Mouse (Mus musculus): ENCODE data around the gene Dbn1. TPM values are rescaled to one million over a fixed set of nuclear protein-coding genes. Genes with fewer than 3 reads are reported as not detected.
A peak's percentile ranks its signal among the peaks of the same experiment; 100 is the strongest.
"Not testable (repeated sequence)": the region's sequence is repeated elsewhere in the genome, so short reads cannot be mapped to it uniquely, and the experiment has no call there.

Dbn1 gene
- polyA plus RNA-seq, 1 experiment from 2014 or later, result 64.9 TPM

GRCm38 (mm10) chr13:55447543-55447943 is 40.4 kb downstream of the Dbn1 start:
- H3K4me1 ChIP-seq (replicated peaks; ENCODE audit: control insufficient read depth, insufficient read depth, low read length), result peaks cover 34% of the 10 kb centered on the region
- WGBS, result 20% methylated on average over 3 of the region's 3 CpGs
- ATAC-seq (replicated peaks; ENCODE audit: low FRiP score) (no peak), DNase-seq (ENCODE audit: low spot score) (no peak)
- peak overlapping the region; percentile 97 for H3K27ac ChIP-seq (ENCODE audit: low read depth, low read length)
- H3K36me3 ChIP-seq (ENCODE audit: control insufficient read depth, insufficient read depth, low read length), result peaks cover 27% of the 10 kb centered on the region
- H3K9me3 ChIP-seq (ENCODE audit: control insufficient read depth, low read length), result no peaks in the 10 kb centered on the region
- H3K4me3 ChIP-seq (ENCODE audit: low read depth, low read length), result peak overlapping the region; percentile 90; the same call in 1 of the 2 replicates
- H3K27me3 ChIP-seq (replicated peaks; ENCODE audit: control insufficient read depth, insufficient read depth, low read length), result no peaks in the 10 kb centered on the region
- H3K4me2 ChIP-seq, result peak overlapping the region; percentile 95
- H3K9ac ChIP-seq (ENCODE audit: low read depth, low read length), result 0 out of 2 replicates have a peak overlapping the region, but pooled peaks have one; percentile 96

- Histone ChIP-seq H3K27ac (ENCODE audit: low read depth, low read length) (peak overlapping the region; percentile 97), H3K9ac (ENCODE audit: low read depth, low read length) (peak overlapping the region; percentile 96), H3K4me2 (peak overlapping the region; percentile 95), H3K4me1 (replicated peaks; ENCODE audit: control insufficient read depth, insufficient read depth, low read length) (peaks cover 34% of the 10 kb centered on the region), H3K4me3 (ENCODE audit: low read depth, low read length) (peak overlapping the region; percentile 90), H3K36me3 (ENCODE audit: control insufficient read depth, insufficient read depth, low read length) (peaks cover 18% of the 10 kb centered on the region), H3K27me3 (replicated peaks; ENCODE audit: control insufficient read depth, insufficient read depth, low read length) (no peaks in the 10 kb centered on the region), H3K9me3 (ENCODE audit: control insufficient read depth, low read length) (no peaks in the 10 kb centered on the region)
- ATAC-seq (replicated peaks; ENCODE audit: low FRiP score) (peak; percentile 51), DNase-seq (ENCODE audit: low spot score) (no peak)
- 53% methylated on average over 6 of the region's 6 CpGs for WGBS
Measured at GRCm38 (mm10) chr13:55446483-55447105, 41.3 kb downstream of the Dbn1 start.

GRCm38 (mm10) chr13:55445361-55446091 is 42.4 kb downstream of the Dbn1 start:
- H3K9ac ChIP-seq (ENCODE audit: low read depth, low read length), result peak overlapping the region; percentile 96
- peaks cover 8% of the 10 kb centered on the region for H3K36me3 ChIP-seq (ENCODE audit: control insufficient read depth, insufficient read depth, low read length)
- ATAC-seq (replicated peaks; ENCODE audit: low FRiP score) (no peak), DNase-seq (ENCODE audit: low spot score) (no peak)
- peak overlapping the region; percentile 95 for H3K4me2 ChIP-seq
- no peaks in the 10 kb centered on the region for H3K27me3 ChIP-seq (replicated peaks; ENCODE audit: control insufficient read depth, insufficient read depth, low read length)
- H3K27ac ChIP-seq (ENCODE audit: low read depth, low read length), result peak overlapping the region; percentile 97
- H3K4me3 ChIP-seq (ENCODE audit: low read depth, low read length), result peak overlapping the region; percentile 90
- no peaks in the 10 kb centered on the region for H3K9me3 ChIP-seq (ENCODE audit: control insufficient read depth, low read length)
- peaks cover 34% of the 10 kb centered on the region for H3K4me1 ChIP-seq (replicated peaks; ENCODE audit: control insufficient read depth, insufficient read depth, low read length)
- WGBS, result under 1% methylated on average over 63 of the region's 66 CpGs

- peaks cover 2% of the 10 kb centered on the region; the same call in 1 of the 2 replicates for H3K36me3 ChIP-seq (ENCODE audit: control insufficient read depth, insufficient read depth, low read length)
- H3K4me3 ChIP-seq (ENCODE audit: low read depth, low read length), result peak within 1 kb of the TSS; percentile 90
- H3K27me3 ChIP-seq (replicated peaks; ENCODE audit: control insufficient read depth, insufficient read depth, low read length), result no peaks in the 10 kb centered on the region
- H3K4me2 ChIP-seq, result peak within 1 kb of the TSS; percentile 95
- ATAC-seq (replicated peaks; ENCODE audit: low FRiP score) (peak; percentile 94), DNase-seq (ENCODE audit: low spot score) (peak; percentile 99)
- no peaks in the 10 kb centered on the region for H3K9me3 ChIP-seq (ENCODE audit: control insufficient read depth, low read length)
- peak within 1 kb of the TSS; percentile 97 for H3K27ac ChIP-seq (ENCODE audit: low read depth, low read length)
- 1% methylated on average over 34 of the region's 35 CpGs for WGBS
- H3K9ac ChIP-seq (ENCODE audit: low read depth, low read length), result peak within 1 kb of the TSS; percentile 96
- H3K4me1 ChIP-seq (replicated peaks; ENCODE audit: control insufficient read depth, insufficient read depth, low read length), result peaks cover 33% of the 10 kb centered on the region
Measured at GRCm38 (mm10) chr13:55444937-55445315, 43.0 kb downstream of the Dbn1 start, which contains the start of gene Grk6. Gene Grk6 (plus strand): TSS chr13:55445072.

DNA sequence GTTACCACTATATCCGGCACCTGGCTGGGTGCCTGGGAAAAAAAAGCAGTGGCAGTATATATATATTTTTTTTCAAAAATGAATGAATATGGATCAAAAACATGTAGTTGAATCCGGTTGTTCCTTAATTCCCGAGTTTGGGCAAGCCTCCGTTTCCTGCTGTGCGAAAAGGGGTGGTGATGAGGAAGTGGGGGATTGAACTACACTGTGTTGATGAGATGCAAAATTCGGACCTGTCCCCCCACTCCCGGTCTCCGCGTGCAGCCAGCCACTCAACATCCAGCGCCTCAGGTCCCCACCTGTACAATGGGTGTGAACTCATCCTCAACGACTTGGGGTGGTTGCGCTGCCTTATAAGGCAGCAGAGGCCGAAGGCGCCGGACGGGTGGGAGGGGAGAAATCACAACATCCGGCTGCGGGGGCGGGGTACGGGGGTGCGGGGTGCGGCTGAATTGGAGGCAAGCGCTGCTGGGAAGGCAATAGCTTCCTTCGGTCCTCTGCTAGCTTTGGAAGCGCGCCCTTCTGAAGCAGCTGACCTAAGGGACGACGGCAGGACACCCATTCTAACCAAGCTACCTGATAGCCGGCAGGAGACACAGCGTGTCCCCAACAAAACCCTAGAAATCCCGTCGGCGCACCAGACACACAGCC is 43.5 kb downstream of the Dbn1 start:
- peak overlapping the region; percentile 59; the same call in 1 of the 2 replicates for H3K9ac ChIP-seq (ENCODE audit: low read depth, low read length)
- peak; percentile 56 for ATAC-seq (replicated peaks; ENCODE audit: low FRiP score)
- WGBS, result 2% methylated on average over 33 of the region's 33 CpGs

GRCm38 (mm10) chr13:55443799-55444285 is 44.1 kb downstream of the Dbn1 start:
- Histone ChIP-seq H3K9me3 (ENCODE audit: control insufficient read depth, low read length) (no peaks in the 10 kb centered on the region), H3K27ac (ENCODE audit: low read depth, low read length) (no peak overlapping the region; the same call in 1 of the 2 replicates), H3K27me3 (replicated peaks; ENCODE audit: control insufficient read depth, insufficient read depth, low read length) (no peaks in the 10 kb centered on the region), H3K4me3 (ENCODE audit: low read depth, low read length) (peak overlapping the region; percentile 90), H3K4me1 (replicated peaks; ENCODE audit: control insufficient read depth, insufficient read depth, low read length) (peaks cover 27% of the 10 kb centered on the region), H3K36me3 (ENCODE audit: control insufficient read depth, insufficient read depth, low read length) (no peaks in the 10 kb centered on the region; the same call in 1 of the 2 replicates), H3K4me2 (peak overlapping the region; percentile 95), H3K9ac (ENCODE audit: low read depth, low read length) (peak overlapping the region; percentile 59; the same call in 1 of the 2 replicates)
- no peak for DNase-seq (ENCODE audit: low spot score)
- 44% methylated on average over 9 of the region's 9 CpGs for WGBS
- no peak for ATAC-seq (replicated peaks; ENCODE audit: low FRiP score)

More for the DNA sequence above, 43.5 kb downstream of the Dbn1 start:
- H3K27ac ChIP-seq (ENCODE audit: low read depth, low read length), result peak overlapping the region; percentile 54
- no peaks in the 10 kb centered on the region for H3K27me3 ChIP-seq (replicated peaks; ENCODE audit: control insufficient read depth, insufficient read depth, low read length)
- H3K4me2 ChIP-seq, result peak overlapping the region; percentile 95
- H3K9me3 ChIP-seq (ENCODE audit: control insufficient read depth, low read length), result no peaks in the 10 kb centered on the region
- no peak for DNase-seq (ENCODE audit: low spot score)
- peaks cover 31% of the 10 kb centered on the region for H3K4me1 ChIP-seq (replicated peaks; ENCODE audit: control insufficient read depth, insufficient read depth, low read length)
- H3K36me3 ChIP-seq (ENCODE audit: control insufficient read depth, insufficient read depth, low read length), result no peaks in the 10 kb centered on the region; the same call in 1 of the 2 replicates
- H3K4me3 ChIP-seq (ENCODE audit: low read depth, low read length), result peak overlapping the region; percentile 90

DNA sequence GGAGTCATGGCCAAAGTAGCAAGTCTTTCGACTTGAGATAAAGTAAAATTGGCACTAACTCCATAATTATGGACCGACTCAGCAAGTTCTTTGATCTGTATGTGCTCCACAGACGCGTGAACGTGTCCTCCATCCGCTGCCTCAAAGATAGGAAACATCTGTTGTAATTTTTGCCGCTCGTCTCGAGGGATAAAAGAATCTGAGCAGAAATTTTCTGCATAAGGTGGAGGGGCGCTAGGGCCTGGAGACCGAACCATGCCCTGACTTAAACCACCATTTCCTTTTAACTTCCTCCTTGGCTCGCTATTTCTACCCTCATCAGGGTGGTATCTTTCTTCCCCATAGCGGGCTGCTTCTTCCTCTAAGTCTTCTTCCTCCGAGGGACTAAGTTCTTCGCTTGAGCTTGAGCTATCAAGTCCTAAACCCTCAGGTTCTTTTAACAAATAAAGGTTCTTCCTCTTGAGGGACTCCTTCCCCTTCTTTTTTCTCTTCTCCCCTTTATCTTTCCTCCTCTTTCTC is 50.7 kb downstream of the Dbn1 start:
- H3K4me3 ChIP-seq (ENCODE audit: low read depth, low read length); H3K9me3 ChIP-seq (ENCODE audit: control insufficient read depth, low read length); DNase-seq (ENCODE audit: low spot score); H3K4me2 ChIP-seq; H3K27me3 ChIP-seq (replicated peaks; ENCODE audit: control insufficient read depth, insufficient read depth, low read length); H3K9ac ChIP-seq (ENCODE audit: low read depth, low read length); H3K36me3 ChIP-seq (ENCODE audit: control insufficient read depth, insufficient read depth, low read length); H3K27ac ChIP-seq (ENCODE audit: low read depth, low read length); ATAC-seq (replicated peaks; ENCODE audit: low FRiP score); H3K4me1 ChIP-seq (replicated peaks; ENCODE audit: control insufficient read depth, insufficient read depth, low read length): not testable (repeated sequence)
- WGBS, result 72% methylated on average over 14 of the region's 15 CpGs
